Mouse (Mus musculus) liver, embryonic 13.5 days (tissue): ENCODE results near the gene Trpm3. TPM values are rescaled to one million over a fixed set of nuclear protein-coding genes. Genes with fewer than 3 reads are reported as not detected.

Source experiments
- ATAC-seq: fragments of 200-750 bp; cut with Nextera tagmentation; 2 replicates; pipeline ENCODE4 v1.8.0; 2017; ENCODE audit warnings: low read depth, mild to moderate bottlenecking, moderate number of reproducible peaks, moderate library complexity
- DNase-seq: peaks from one replicate; pipeline ENCODE4 v3.0.0; 2022
- H3K27ac ChIP-seq: fragments of 300-500 bp; sonication (generic); 2 replicates; pipeline ENCODE4 v1.5.1; 2015; ENCODE audit warnings: moderate library complexity, mild to moderate bottlenecking, inconsistent platforms
- H3K27me3 ChIP-seq: fragments of 300-500 bp; sonication (generic); 2 replicates; pipeline ENCODE4 v1.6.1; 2015; ENCODE audit warnings: mild to moderate bottlenecking, inconsistent platforms
- H3K36me3 ChIP-seq: fragments of 300-500 bp; sonication (generic); 2 replicates; pipeline ENCODE4 v1.6.1; 2015; ENCODE audit warnings: mild to moderate bottlenecking, inconsistent platforms
- H3K4me1 ChIP-seq: fragments of 300-500 bp; sonication (generic); replicated peaks from 2 replicates; pipeline ENCODE4 v1.6.1; 2015; ENCODE audit warnings: inconsistent platforms
- H3K4me2 ChIP-seq: fragments of 300-500 bp; sonication (generic); 2 replicates; pipeline ENCODE4 v1.6.1; 2015; ENCODE audit warnings: inconsistent platforms, mild to moderate bottlenecking, moderate library complexity
- H3K4me3 ChIP-seq: fragments of 300-500 bp; sonication (generic); replicated peaks from 2 replicates; pipeline ENCODE4 v1.5.1; 2015; ENCODE audit warnings: mild to moderate bottlenecking, inconsistent platforms
- H3K9ac ChIP-seq: fragments of 300-500 bp; sonication (generic); 2 replicates; pipeline ENCODE4 v1.6.1; 2015; ENCODE audit warnings: mild to moderate bottlenecking, inconsistent platforms
- H3K9me3 ChIP-seq: fragments of 300-500 bp; sonication (generic); replicated peaks from 2 replicates; pipeline ENCODE4 v1.6.1; 2016; ENCODE audit warnings: inconsistent platforms
- WGBS: fragments of 180-500 bp; shearing (Covaris S2); methylation state at CpG from one replicate; pipeline ENCODE4 v1.1.7; 2015; ENCODE audit not compliant: insufficient replicate concordance; 5-methylcytosine and 5-hydroxymethylcytosine counted together
- polyA plus RNA-seq: library from polyadenylated mRNA; unstranded; fragments of >200 nt; fragmentation: Nextera tagmentation; extraction: Ambion mirVana; gene quantifications from 2 replicates; pipeline ENCODE4 v1.2.1, GENCODE M21; 2015

Trpm3 gene
- polyA plus RNA-seq, 1 experiment from 2014 or later = 0.08 TPM

GRCm38 (mm10) chr19:22308081-22308480, 169.2 kb downstream of the Trpm3 start:
- Histone ChIP-seq H3K4me2 (no peak overlapping the region), H3K27me3 (no peaks in the 10 kb centered on the region), H3K9me3 (no peaks in the 10 kb centered on the region), H3K9ac (no peak overlapping the region), H3K27ac (no peak overlapping the region), H3K4me1 (no peaks in the 10 kb centered on the region), H3K4me3 (no peak overlapping the region), H3K36me3 (no peaks in the 10 kb centered on the region)
- 35% methylated on average over 2 of the region's 2 CpGs for WGBS
- ATAC-seq = no peak
- DNase-seq = no peak

- ATAC-seq (no peak), DNase-seq (no peak)
- no peak overlapping the region for H3K4me2 ChIP-seq
- 61% methylated on average over 4 of the region's 4 CpGs for WGBS
- no peaks in the 10 kb centered on the region for H3K9me3 ChIP-seq
- no peak overlapping the region for H3K4me3 ChIP-seq
- no peaks in the 10 kb centered on the region for H3K4me1 ChIP-seq
- no peaks in the 10 kb centered on the region for H3K36me3 ChIP-seq
- no peak overlapping the region for H3K27ac ChIP-seq
- no peaks in the 10 kb centered on the region for H3K27me3 ChIP-seq
- no peak overlapping the region for H3K9ac ChIP-seq
These were observed 178.5 kb downstream of the Trpm3 start for GRCm38 (mm10) chr19:22317306-22317705.

DNA sequence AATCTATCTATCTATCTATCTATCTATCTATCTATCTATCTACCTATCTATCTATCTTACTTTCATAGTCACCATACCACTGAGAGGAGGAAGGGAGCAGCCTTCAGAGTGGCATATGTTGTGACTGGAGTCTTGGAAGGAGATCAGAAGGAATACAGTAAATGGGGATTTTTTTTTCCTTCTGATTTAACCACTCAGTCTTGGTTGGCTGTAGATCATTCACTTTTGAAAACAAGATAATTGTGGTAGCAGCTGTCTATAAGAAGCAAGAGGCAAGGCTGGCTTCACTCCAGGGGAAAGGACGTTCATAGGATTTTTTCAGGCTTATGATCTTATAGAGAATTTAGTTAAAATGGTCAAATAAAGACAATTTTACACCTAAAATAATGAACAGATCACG, 188.0 kb downstream of the Trpm3 start:
- 45% methylated on average over 2 of the region's 2 CpGs for WGBS
- H3K4me2 ChIP-seq = no peak overlapping the region
- no peak for ATAC-seq

DNA sequence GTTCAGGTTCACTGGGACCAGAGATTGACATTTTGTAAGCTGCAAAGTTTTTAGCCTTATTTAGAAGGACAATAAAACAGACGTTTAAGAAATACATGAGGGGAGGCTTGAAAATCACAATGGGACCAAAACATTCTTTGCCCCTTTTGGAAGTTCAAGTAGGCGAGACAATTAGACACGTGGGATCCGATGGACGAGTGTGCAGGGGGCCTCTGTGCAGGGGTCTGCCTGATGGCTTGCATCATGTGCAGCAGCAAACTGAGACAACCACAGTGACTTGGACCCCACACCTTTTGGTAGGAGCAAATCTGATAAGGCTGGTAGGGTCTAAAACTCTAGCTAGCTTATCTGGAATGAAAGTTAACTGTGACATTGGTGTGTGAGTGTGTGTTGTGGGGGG, 188.4 kb downstream of the Trpm3 start:
- H3K36me3 ChIP-seq = no peaks in the 10 kb centered on the region

More for the DNA sequence above, 188.0 kb downstream of the Trpm3 start:
- Histone ChIP-seq H3K9me3 (no peaks in the 10 kb centered on the region), H3K27ac (no peak overlapping the region), H3K36me3 (no peaks in the 10 kb centered on the region), H3K9ac (no peak overlapping the region), H3K4me1 (no peaks in the 10 kb centered on the region), H3K27me3 (no peaks in the 10 kb centered on the region), H3K4me3 (no peak overlapping the region)
- DNase-seq = no peak

GRCm38 (mm10) chr19:22336278-22336677, 197.4 kb downstream of the Trpm3 start:
- Histone ChIP-seq H3K4me2 (no peak overlapping the region), H3K27ac (no peak overlapping the region), H3K9ac (no peak overlapping the region), H3K36me3 (no peaks in the 10 kb centered on the region), H3K27me3 (no peaks in the 10 kb centered on the region), H3K4me3 (no peak overlapping the region), H3K4me1 (no peaks in the 10 kb centered on the region), H3K9me3 (no peaks in the 10 kb centered on the region)
- DNase-seq (no peak), ATAC-seq (no peak)
- WGBS = 56% methylated on average over 3 of the region's 3 CpGs

More for the DNA sequence above, 188.4 kb downstream of the Trpm3 start:
- Histone ChIP-seq H3K4me2 (no peak overlapping the region), H3K9me3 (no peaks in the 10 kb centered on the region), H3K27ac (no peak overlapping the region), H3K4me1 (no peaks in the 10 kb centered on the region), H3K27me3 (no peaks in the 10 kb centered on the region), H3K9ac (no peak overlapping the region), H3K4me3 (no peak overlapping the region)
- ATAC-seq (no peak), DNase-seq (no peak)
- 52% methylated on average over 5 of the region's 5 CpGs for WGBS

DNA sequence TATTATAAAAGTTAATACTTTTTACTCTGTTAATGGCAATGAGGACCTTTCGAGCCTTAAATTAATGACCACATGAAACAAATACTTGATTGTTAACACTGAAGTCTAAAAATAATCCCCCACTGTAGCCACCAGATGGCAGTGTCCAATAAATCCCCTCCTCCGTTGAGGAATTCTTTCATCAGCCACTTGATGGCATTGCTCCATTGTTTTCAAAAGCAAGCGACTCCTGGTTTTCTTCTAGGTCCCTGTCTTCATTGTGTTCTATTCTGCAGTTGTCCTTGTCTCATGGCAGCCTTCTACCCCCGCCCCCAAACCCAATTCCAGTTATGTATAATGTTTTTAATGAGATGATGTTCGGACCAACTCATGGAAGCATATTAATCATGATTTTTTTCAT, 198.6 kb downstream of the Trpm3 start:
- H3K27ac ChIP-seq = no peak overlapping the region
- no peak overlapping the region for H3K9ac ChIP-seq
- DNase-seq = no peak
- no peak overlapping the region for H3K4me3 ChIP-seq
- H3K27me3 ChIP-seq = no peaks in the 10 kb centered on the region
- WGBS = 14% methylated on average over 5 of the region's 5 CpGs
- no peak overlapping the region for H3K4me2 ChIP-seq
- no peaks in the 10 kb centered on the region for H3K4me1 ChIP-seq
- no peaks in the 10 kb centered on the region for H3K36me3 ChIP-seq
- no peak for ATAC-seq
- H3K9me3 ChIP-seq = no peaks in the 10 kb centered on the region

GRCm38 (mm10) chr19:22338927-22339326, 200.1 kb downstream of the Trpm3 start:
- 61% methylated on average over 8 of the region's 8 CpGs for WGBS
- ATAC-seq = no peak

DNA sequence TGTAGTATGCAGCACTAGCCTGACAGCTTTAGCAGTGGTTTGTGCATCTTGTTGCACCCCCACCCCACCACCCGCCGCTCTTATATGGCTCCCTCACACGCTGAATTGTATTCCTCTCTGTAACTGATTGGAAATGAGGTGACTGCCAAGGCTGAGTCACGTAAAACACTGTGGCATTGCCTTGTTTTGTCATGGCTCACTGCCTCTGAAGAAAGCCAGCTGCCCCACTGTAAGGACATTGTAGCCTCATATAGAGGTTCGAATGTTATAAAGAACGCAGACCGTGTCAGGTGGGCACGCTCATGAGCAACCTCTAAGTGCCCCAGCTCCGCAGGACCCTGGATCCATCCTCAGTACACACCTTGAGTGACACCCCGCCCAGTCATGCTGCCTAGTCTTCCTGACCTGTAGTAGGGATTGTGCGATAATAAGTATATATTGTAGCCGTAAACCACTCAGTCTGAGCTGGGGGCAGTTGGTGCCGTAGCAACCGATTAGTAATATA, 215.2 kb downstream of the Trpm3 start:
- ATAC-seq = no peak

More at GRCm38 (mm10) chr19:22338927-22339326, 200.1 kb downstream of the Trpm3 start:
- H3K9ac ChIP-seq = no peak overlapping the region
- H3K27ac ChIP-seq = no peak overlapping the region
- H3K36me3 ChIP-seq = no peaks in the 10 kb centered on the region
- no peaks in the 10 kb centered on the region for H3K4me1 ChIP-seq
- H3K4me2 ChIP-seq = no peak overlapping the region
- H3K4me3 ChIP-seq = no peak overlapping the region
- no peaks in the 10 kb centered on the region for H3K27me3 ChIP-seq
- DNase-seq = no peak
- no peaks in the 10 kb centered on the region for H3K9me3 ChIP-seq

GRCm38 (mm10) chr19:22386890-22387289, 248.0 kb downstream of the Trpm3 start:
- DNase-seq (no peak), ATAC-seq (no peak)
- Histone ChIP-seq H3K9ac (no peak overlapping the region), H3K27ac (no peak overlapping the region), H3K4me3 (no peak overlapping the region), H3K4me2 (no peak overlapping the region), H3K36me3 (no peaks in the 10 kb centered on the region), H3K9me3 (no peaks in the 10 kb centered on the region), H3K27me3 (no peaks in the 10 kb centered on the region), H3K4me1 (no peaks in the 10 kb centered on the region)
- WGBS = 67% methylated on average over 3 of the region's 3 CpGs

More for the DNA sequence above, 215.2 kb downstream of the Trpm3 start:
- Histone ChIP-seq H3K27me3 (no peaks in the 10 kb centered on the region), H3K36me3 (no peaks in the 10 kb centered on the region), H3K9me3 (no peaks in the 10 kb centered on the region), H3K27ac (no peak overlapping the region), H3K4me1 (no peaks in the 10 kb centered on the region), H3K4me3 (no peak overlapping the region), H3K4me2 (no peak overlapping the region), H3K9ac (no peak overlapping the region)
- 78% methylated on average over 14 of the region's 14 CpGs for WGBS
- DNase-seq = no peak

- no peaks in the 10 kb centered on the region for H3K4me1 ChIP-seq
- DNase-seq (no peak), ATAC-seq (no peak)
- H3K4me3 ChIP-seq = no peak overlapping the region
- H3K27ac ChIP-seq = no peak overlapping the region
- H3K4me2 ChIP-seq = no peak overlapping the region
- H3K36me3 ChIP-seq = no peaks in the 10 kb centered on the region
- H3K27me3 ChIP-seq = no peaks in the 10 kb centered on the region
- no peaks in the 10 kb centered on the region for H3K9me3 ChIP-seq
- no peak overlapping the region for H3K9ac ChIP-seq
- WGBS = 72% methylated on average over 1 of the region's 1 CpGs
These were observed 255.9 kb downstream of the Trpm3 start for GRCm38 (mm10) chr19:22394700-22395099.

- no peaks in the 10 kb centered on the region for H3K27me3 ChIP-seq
- H3K9me3 ChIP-seq = no peaks in the 10 kb centered on the region
- no peaks in the 10 kb centered on the region for H3K4me1 ChIP-seq
- 67% methylated on average over 3 of the region's 3 CpGs for WGBS
- H3K27ac ChIP-seq = no peak overlapping the region
- H3K36me3 ChIP-seq = no peaks in the 10 kb centered on the region
- H3K4me3 ChIP-seq = no peak overlapping the region
- DNase-seq (no peak), ATAC-seq (no peak)
- no peak overlapping the region for H3K4me2 ChIP-seq
- no peak overlapping the region for H3K9ac ChIP-seq
These were observed 265.2 kb downstream of the Trpm3 start for GRCm38 (mm10) chr19:22404049-22404448.

- H3K9me3 ChIP-seq = no peaks in the 10 kb centered on the region
- H3K36me3 ChIP-seq = no peaks in the 10 kb centered on the region
- ATAC-seq (no peak), DNase-seq (no peak)
- H3K4me3 ChIP-seq = no peak overlapping the region
- no peak overlapping the region for H3K27ac ChIP-seq
- no peak overlapping the region for H3K9ac ChIP-seq
- H3K27me3 ChIP-seq = no peaks in the 10 kb centered on the region
- no peaks in the 10 kb centered on the region for H3K4me1 ChIP-seq
- 66% methylated on average over 3 of the region's 3 CpGs for WGBS
- no peak overlapping the region for H3K4me2 ChIP-seq
These were observed 279.4 kb downstream of the Trpm3 start for GRCm38 (mm10) chr19:22418239-22418638.
